Mouse (Mus musculus) stomach, postnatal 0 days (tissue): ENCODE results near the gene Clec2e.

ENCODE experiments used
- CTCF ChIP-seq: IDR thresholded peaks from 2 replicates; pipeline ENCODE4 v1.5.1; 2016; ENCODE audit warnings: antibody characterized with exemption, low read depth, mild to moderate bottlenecking, moderate library complexity
- EP300 ChIP-seq: optimal IDR thresholded peaks from 2 replicates; pipeline ENCODE3; 2016; ENCODE audit warnings: antibody characterized with exemption

DNA sequence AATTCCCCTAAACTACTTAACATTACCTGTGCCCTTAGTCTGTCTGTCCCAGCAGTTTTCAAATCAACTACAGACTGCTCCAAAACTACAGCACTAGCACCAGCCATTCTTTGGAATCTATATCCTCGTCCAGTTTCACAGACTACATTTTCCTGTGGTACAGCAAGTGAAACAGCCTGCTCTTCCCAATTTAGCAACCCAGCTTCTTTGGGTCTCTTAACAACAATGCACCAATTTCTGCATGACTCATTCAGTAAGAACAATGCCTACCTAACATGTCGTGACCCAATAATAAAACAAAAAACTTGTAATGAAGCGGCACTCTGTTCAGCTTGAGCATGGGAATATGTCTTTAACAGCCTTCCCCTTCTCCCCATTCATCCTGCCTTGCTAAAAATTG, 35.3 kb downstream of the Clec2e start:
- TF ChIP-seq EP300 (no peak), CTCF (no peak)
